Mouse (Mus musculus) B cell, adult 2 months (primary cell): ENCODE data around the gene Gm10318.

ENCODE experiments used
- DNase-seq, 2 experiments: peaks; one replicate each; pipeline ENCODE4 v3.0.0; 2022

Gm10318 gene

DNA sequence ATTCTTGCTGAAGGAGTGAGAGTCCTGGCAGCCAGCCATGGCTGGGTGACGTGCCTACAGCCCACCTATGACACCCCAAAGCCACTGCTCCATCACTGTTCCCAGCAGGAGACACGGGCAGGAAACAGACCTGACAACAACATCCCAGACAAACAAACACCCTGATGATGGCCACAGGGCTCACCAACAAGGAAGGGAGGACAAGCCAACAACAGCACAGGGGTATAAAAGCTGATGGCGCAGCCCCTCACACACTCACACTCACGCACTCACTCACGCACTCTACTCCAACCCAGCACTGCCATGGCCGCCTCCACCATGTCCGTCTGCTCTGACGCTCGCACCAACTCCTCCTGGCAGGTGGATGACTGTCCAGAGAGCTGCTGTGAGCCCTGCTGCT, at the start of gene Gm10318:
Gm10318 (plus strand) TSS at position 301 of the 400 bp plus-strand sequence.
- DNase-seq, result no peak

- DNase-seq, result no peak
Measured at GRCm38 (mm10) chr10:77804095-77804494, 48.6 kb upstream of the Gm10318 start.

DNA sequence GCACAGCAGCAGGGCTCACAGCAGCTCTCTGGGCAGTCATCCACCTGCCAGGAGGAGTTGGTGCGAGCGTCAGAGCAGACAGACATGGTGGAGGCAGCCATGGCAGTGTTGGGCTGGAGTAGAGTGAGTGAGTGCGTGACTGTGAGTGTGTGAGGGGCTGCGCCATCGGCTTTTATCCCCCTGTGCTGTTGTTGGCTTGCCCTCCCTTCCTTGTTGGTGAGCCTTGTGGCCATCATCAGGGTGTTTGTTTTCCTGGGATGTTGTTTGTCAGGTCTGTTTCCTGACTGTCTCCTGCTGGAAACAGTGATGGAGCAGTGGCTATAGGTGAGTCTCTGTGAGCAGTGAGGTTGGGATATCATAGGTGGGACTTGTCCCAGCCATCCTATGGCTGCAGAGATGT, 40.9 kb upstream of the Gm10318 start, which contains the start of gene Gm9507:
Gm9507 (minus strand) TSS at position 101 of the 400 bp plus-strand sequence.
- DNase-seq, result no peak

DNA sequence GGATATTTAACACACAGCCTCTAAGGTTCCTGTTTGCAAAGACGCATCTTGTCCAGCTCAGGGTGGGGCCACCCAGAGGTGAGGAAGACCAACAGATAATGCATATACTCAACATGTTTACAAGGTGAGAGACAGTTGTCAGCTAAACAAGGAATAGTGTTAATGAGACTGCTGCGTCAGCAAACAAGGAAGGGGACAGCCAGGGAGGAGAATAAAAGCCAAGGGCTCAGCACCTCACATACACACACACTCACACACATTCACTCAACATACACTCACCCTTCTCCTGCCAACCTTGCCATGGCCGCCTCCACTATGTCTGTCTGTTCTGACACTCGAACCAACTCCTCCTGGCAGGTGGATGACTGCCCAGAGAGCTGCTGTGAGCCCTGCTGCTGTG, 38.3 kb upstream of the Gm10318 start, which contains the start of gene Gm2696:
Gm2696 (plus strand) TSS at position 301 of the 400 bp plus-strand sequence.
- DNase-seq, result no peak

- DNase-seq, result peak; percentile 64 to 65
Measured at GRCm38 (mm10) chr10:77815514-77815913, 37.1 kb upstream of the Gm10318 start.

DNA sequence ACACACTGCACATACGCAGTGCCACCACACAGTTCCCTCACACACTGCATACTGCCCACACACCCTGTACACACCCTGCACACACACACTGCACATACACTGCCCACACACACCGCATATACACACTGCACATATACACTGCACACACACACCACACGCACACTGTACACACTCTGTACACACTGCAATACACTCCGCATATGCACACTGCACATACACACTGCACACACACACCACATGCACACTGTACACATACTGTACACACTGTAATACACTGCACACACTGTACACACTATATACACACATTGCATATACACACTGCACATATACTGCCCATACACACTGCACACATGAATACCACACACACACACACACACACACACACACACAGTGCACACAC, 34.1 kb upstream of the Gm10318 start:
- DNase-seq, result no peak

DNA sequence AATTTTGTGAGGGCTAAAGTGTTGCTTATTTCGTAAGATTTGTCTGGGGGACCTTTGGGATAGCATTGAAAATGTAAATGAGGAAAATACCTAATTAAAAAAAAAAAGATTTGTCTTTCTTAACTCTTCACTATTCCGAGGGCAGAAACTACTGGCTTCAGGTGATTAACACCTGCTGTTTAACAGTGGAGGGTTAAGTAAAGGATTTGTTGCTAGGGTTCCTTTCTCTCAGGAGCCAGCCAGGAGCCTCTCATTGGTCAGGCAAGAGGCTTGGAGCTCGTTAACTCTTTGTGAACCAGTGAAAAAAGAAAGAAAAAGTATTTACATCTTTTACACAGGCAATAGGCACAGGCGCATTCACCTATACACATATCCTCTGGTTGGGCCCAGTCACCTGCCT, 33.5 kb upstream of the Gm10318 start:
- no peak for DNase-seq

DNA sequence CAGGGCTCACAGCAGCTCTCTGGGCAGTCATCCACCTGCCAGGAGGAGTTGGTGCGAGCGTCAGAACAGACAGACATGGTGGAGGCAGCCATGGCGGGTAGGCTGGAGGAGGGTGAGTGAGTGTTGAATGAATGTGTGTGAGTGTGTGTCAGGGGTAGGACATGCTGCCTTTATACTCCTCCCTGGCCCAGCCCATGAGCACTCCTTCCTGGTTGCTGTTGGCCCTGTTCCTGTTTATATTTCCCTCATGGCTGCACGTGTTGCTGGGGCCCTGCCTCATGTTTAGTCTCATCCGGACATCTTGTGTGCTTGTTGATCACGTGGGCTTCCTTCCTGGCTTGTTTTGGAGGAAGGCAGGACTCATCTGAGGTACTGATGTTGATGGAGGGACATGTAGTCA, 25.7 kb upstream of the Gm10318 start, which contains the start of gene Krtap10-4:
Krtap10-4 (minus strand) TSS at position 145 of the 400 bp plus-strand sequence.
- DNase-seq, result no peak

GRCm38 (mm10) chr10:77835647-77836046, 17.0 kb upstream of the Gm10318 start, which contains the start of gene Krtap10-10:
Gene Krtap10-10, plus strand, starts transcription at chr10:77835947.
- DNase-seq, result no peak

DNA sequence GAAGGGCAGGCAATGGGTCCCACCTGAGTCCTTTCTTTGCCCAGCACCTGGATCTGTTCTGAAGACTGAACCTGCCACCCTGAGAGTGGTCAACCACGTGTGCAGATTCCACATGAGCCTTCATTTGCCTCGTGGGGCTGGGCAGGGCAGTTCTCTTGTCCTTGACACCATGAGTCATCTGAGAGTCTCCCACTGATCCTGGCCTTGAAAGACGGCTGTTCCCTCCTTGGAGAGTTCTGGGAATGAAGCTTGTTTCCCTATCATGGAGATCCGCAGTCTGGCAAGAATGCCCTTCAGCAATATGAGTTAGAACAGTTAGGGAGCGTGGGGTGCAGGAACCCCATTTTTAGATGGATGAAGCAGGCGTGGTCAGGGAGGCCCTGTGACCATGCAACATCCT, 13.7 kb upstream of the Gm10318 start:
- no peak for DNase-seq

GRCm38 (mm10) chr10:77846503-77846902, 6.2 kb upstream of the Gm10318 start, which contains the start of gene Gm36176:
Gene Gm36176, plus strand, starts transcription at chr10:77846803.
- DNase-seq, result no peak

DNA sequence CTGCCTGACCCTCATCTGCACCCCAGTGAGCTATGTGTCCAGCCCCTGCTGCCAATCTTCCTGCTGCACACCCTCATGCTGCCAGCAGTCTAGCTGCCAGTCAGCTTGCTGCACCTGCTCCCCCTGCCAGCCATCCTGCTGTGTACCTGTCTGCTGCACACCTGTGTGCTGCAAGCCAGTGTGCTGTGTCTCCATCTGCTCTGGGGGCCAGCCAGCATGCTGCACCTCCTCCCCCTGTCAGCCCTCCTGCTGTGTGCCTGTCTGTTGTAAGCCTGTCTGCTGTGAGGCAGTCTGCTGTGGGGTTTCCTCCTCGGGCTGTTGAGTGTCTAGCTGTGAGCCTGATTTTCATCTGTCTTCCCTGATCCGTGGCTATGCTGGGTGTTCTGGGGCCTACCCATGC, 5.7 kb upstream of the Gm10318 start:
- no peak for DNase-seq

GRCm38 (mm10) chr10:77847538-77847937, 5.1 kb upstream of the Gm10318 start:
- DNase-seq, result no peak

- DNase-seq, result no peak
Measured at GRCm38 (mm10) chr10:77861675-77862074, 9.0 kb downstream of the Gm10318 start, which contains the start of gene Gm3285. Gene Gm3285, plus strand, starts transcription at chr10:77861975.

- DNase-seq, result peak; percentile 81 to 83
Measured at GRCm38 (mm10) chr10:77864067-77864761, 11.6 kb downstream of the Gm10318 start.

GRCm38 (mm10) chr10:77864762-77865143, 12.1 kb downstream of the Gm10318 start:
- DNase-seq, result no peak

DNA sequence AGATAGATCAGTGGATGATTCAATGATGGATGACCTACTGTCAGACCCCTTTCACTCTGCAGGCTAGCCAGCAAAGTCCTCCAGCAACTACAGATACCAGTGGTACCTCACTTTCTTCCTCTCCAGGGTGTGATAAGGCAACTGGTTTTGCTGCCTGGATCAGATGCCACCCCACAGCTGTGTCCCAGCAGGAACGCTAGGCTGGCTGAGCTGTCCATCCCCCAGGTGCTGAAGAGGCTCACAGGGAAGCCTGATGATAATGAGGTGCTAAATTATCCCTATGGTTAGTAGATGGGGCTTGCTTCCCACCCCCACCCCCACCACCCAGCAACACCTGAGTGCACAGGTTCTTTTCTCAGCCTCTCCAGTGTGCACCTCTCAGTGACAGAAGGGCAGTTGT, 14.9 kb downstream of the Gm10318 start:
- DNase-seq, result no peak

DNA sequence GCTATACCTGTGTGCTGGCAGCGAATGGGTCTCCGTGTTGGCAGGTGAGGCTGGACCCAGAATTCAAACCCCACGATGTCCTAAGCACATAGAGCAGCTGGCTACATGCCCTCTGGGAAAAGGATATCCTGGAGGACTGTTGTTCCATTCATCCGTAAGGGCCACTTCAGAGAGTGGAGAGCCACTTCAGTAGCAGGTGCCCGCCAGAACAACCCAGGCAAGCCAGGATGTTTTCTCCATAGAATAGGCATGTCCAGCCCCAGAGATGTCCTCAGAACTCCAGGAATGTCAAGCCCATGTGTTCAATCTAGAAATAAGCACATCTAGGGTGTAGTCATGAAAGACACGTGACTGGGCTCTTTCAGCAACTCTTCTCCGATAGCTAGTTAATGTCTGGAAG, 17.0 kb downstream of the Gm10318 start:
- no peak for DNase-seq

- DNase-seq, result peak; percentile 21 to 31
Measured at GRCm38 (mm10) chr10:77878985-77879384, 26.3 kb downstream of the Gm10318 start.

- no peak for DNase-seq
Measured at GRCm38 (mm10) chr10:77880305-77880704, 27.6 kb downstream of the Gm10318 start.

DNA sequence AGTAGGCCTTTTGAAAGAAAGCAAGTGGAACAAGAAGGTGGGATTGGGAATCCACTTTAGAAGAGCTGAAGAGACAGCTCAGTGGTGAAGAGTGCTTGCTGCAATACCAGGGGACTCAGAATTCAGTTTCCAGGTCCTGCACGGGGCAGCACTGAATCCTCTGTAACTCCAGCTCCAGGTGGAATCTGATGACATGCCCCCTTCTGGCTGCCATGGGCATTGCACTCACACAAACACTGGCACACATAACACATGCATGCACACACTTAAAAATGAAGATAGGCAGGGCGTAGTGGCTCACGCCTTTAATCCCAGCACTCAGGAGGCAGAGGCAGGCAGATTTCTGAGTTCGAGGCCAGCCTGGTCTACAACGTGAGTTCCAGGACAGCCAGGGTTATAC, 29.9 kb downstream of the Gm10318 start:
- DNase-seq, result no peak

DNA sequence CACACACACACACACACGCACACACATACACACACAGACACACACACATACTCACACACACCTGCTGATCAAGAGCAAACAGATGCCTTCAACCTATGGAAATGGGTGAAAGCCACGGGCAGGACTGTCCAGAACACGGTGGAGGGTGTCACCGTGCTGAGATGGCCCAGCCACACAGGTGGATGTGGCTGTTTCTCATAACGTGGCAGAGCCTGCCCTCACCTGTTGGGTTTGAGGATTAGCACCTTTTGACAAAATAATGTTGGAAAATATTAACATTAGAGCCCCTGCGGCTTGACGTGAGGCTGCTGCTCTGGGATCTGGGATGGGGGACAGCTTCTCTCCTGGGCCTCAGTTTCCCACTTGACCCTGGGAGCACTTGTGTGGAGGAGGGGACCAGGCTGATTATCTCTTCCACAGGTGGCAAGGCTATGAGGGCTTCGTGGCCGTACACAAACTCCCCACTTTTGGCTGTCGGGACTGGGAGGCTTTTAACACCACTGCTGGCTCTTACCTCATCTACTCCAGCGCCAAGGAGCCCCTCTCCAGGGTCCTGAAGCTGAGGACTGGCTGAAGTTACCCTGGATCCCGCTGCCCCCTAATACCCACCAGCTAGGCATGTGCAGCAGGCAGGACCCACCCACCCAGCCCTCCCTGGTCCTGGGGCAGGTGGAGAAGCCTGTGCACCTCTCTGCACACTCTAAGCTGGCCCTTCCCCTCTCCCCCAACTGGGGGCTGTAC, 33.5 kb downstream of the Gm10318 start:
- DNase-seq, result no peak

DNA sequence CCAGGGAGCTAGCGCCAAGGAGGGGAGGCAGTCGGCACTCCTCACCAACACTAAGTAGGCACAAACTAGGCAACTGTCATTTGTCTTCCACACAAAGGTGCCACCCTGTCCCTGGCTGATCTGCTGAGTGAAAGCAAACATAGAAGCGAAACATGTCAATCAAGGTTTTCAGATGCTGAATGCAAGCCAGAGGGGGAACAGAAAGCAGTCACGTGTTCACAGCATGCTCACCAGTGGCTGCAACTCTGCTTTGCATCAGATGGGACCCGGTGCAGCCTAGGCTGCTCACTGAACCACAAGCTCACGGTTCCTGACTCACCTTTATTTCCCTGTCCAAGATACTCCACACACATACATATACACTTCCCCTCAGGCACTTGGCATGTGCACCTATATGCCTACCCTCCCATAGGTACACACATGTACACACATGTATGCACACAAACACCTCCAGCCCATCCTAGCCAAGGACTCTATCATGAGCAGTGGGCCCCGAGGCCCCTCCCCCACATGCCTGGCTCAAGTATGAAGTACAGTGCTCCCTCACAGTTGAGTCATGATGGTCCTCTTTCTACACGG, 38.4 kb downstream of the Gm10318 start:
- DNase-seq, result peak in 1 of 2 experiments; percentile 18

DNA sequence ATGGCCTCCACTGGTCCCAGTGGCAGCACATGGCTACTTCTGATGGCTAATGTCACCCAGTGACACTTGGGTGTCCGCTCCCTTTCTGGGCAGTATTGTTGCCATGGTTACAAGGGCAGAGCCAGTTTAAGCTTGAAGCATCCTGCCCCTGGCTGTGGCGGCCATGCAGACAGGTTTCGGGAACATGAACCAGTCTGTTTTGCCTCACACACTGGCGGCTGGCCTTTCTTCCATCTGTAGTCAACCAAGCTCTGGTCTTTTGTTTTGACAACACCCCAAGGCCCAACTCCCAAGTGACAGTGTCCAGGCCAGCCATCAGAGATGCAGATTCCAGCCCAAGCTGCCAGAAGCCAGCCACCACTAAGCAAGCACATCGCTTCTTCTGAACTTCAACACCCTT, 42.9 kb downstream of the Gm10318 start:
- no peak for DNase-seq
